Mouse (Mus musculus) kidney, adult 2 months (tissue): ENCODE measurements around the gene Rsad2. TPM values are rescaled to one million over a fixed set of nuclear protein-coding genes. Genes with fewer than 3 reads are reported as not detected.

Source experiments
- DNase-seq: peaks from one replicate; pipeline ENCODE4 v3.0.0; 2021
- H3K27ac ChIP-seq: fragments of 200-500 bp; 2 replicates; pipeline ENCODE4 v1.5.1; 2012; ENCODE audit warnings: low read depth, low read length, control low read depth, inconsistent platforms; ENCODE audit not compliant: insufficient read depth
- H3K27me3 ChIP-seq: fragments of 200-500 bp; replicated peaks from 2 replicates; pipeline ENCODE4 v1.6.1; 2012; ENCODE audit warnings: mild to moderate bottlenecking, moderate library complexity, low read length, inconsistent platforms; ENCODE audit not compliant: control insufficient read depth, insufficient read depth
- H3K36me3 ChIP-seq: fragments of 200-500 bp; 2 replicates; pipeline ENCODE4 v1.6.1; 2012; ENCODE audit warnings: mild to moderate bottlenecking, moderate library complexity, low read length, inconsistent platforms; ENCODE audit not compliant: control insufficient read depth, insufficient read depth
- H3K4me1 ChIP-seq: fragments of 200-500 bp; 2 replicates; pipeline ENCODE4 v1.6.1; 2011; ENCODE audit warnings: low read length; ENCODE audit not compliant: control insufficient read depth, insufficient read depth
- H3K4me3 ChIP-seq: fragments of 200-500 bp; 2 replicates; pipeline ENCODE4 v1.5.1; 2011; ENCODE audit warnings: mild to moderate bottlenecking, low read depth, low read length, control low read depth; ENCODE audit not compliant: insufficient read depth
- CTCF ChIP-seq: fragments of 200-500 bp; conservative IDR thresholded peaks from 2 replicates; pipeline ENCODE4 v1.5.1; 2011; ENCODE audit warnings: low read depth, mild to moderate bottlenecking, control low read depth, low read length, moderate library complexity, mixed read lengths; ENCODE audit not compliant: insufficient read depth, insufficient read length
- POLR2A ChIP-seq: fragments of 200-500 bp; IDR thresholded peaks from one replicate; pipeline ENCODE4 v1.6.1; 2011; ENCODE audit warnings: low read depth, low read length, control low read depth
- WGBS: fragments of 180-500 bp; shearing (Covaris S2); methylation state at CpG from one replicate; pipeline ENCODE4 v1.1.7; 2018; 5-methylcytosine and 5-hydroxymethylcytosine counted together
- polyA plus RNA-seq: library from polyadenylated mRNA; depleted of rRNA; stranded (reverse); fragments of >200 nt; gene quantifications from 2 replicates; pipeline ENCODE4 v1.2.3, GENCODE M21; 2012

Gene Rsad2
- polyA plus RNA-seq, 1 experiment = 19.8 TPM

- Histone ChIP-seq H3K36me3 (peaks cover 2% of the 10 kb centered on the region; the same call in 1 of the 2 replicates), H3K27ac (no peak overlapping the region), H3K27me3 (no peaks in the 10 kb centered on the region; the same call in 1 of the 2 replicates), H3K4me1 (peaks cover 2% of the 10 kb centered on the region), H3K4me3 (no peak overlapping the region)
- DNase-seq = peak; percentile 81
- TF ChIP-seq CTCF = no peak
- no peak for TF ChIP-seq POLR2A
- 68% methylated on average over 18 of the region's 18 CpGs for WGBS
These were observed 22.1 kb upstream of the Rsad2 start for GRCm38 (mm10) chr12:26478196-26479004.

- H3K27me3 ChIP-seq = no peaks in the 10 kb centered on the region; the same call in 1 of the 2 replicates
- H3K36me3 ChIP-seq = peaks cover 2% of the 10 kb centered on the region; the same call in 1 of the 2 replicates
- peaks cover 9% of the 10 kb centered on the region for H3K4me1 ChIP-seq
- DNase-seq = no peak
- TF ChIP-seq POLR2A (no peak), CTCF (no peak)
- no peak overlapping the region for H3K27ac ChIP-seq
- 89% methylated on average over 5 of the region's 5 CpGs for WGBS
- H3K4me3 ChIP-seq = no peak overlapping the region
These were observed 20.9 kb upstream of the Rsad2 start for GRCm38 (mm10) chr12:26477198-26477597.

- Histone ChIP-seq H3K27ac (peak overlapping the region; percentile 77), H3K4me1 (peaks cover 14% of the 10 kb centered on the region), H3K27me3 (no peaks in the 10 kb centered on the region), H3K4me3 (no peak overlapping the region), H3K36me3 (no peaks in the 10 kb centered on the region; the same call in 1 of the 2 replicates)
- TF ChIP-seq POLR2A = no peak
- TF ChIP-seq CTCF = no peak
- 65% methylated on average over 6 of the region's 6 CpGs for WGBS
- peak; percentile 77 for DNase-seq
These were observed 17.5 kb upstream of the Rsad2 start for GRCm38 (mm10) chr12:26473746-26474145.

- WGBS = 89% methylated on average over 3 of the region's 3 CpGs
- H3K4me1 ChIP-seq = peaks cover 14% of the 10 kb centered on the region
- no peaks in the 10 kb centered on the region; the same call in 1 of the 2 replicates for H3K36me3 ChIP-seq
- DNase-seq = no peak
- H3K27me3 ChIP-seq = no peaks in the 10 kb centered on the region
- H3K27ac ChIP-seq = peak overlapping the region; percentile 77
- TF ChIP-seq POLR2A (no peak), CTCF (no peak)
- no peak overlapping the region for H3K4me3 ChIP-seq
These were observed 16.7 kb upstream of the Rsad2 start for GRCm38 (mm10) chr12:26472770-26473481.

GRCm38 (mm10) chr12:26471376-26471775 is 15.1 kb upstream of the Rsad2 start:
- H3K4me3 ChIP-seq = peak overlapping the region; percentile 20
- H3K36me3 ChIP-seq = no peaks in the 10 kb centered on the region
- TF ChIP-seq CTCF = no peak
- no peak for TF ChIP-seq POLR2A
- peak; percentile 44 for DNase-seq
- peaks cover 14% of the 10 kb centered on the region for H3K4me1 ChIP-seq
- WGBS = 28% methylated on average over 3 of the region's 3 CpGs
- peak overlapping the region; percentile 29; the same call in 1 of the 2 replicates for H3K27ac ChIP-seq
- no peaks in the 10 kb centered on the region for H3K27me3 ChIP-seq

GRCm38 (mm10) chr12:26470042-26470409 is 13.8 kb upstream of the Rsad2 start:
- Histone ChIP-seq H3K36me3 (no peaks in the 10 kb centered on the region), H3K4me3 (peak overlapping the region; percentile 75), H3K27ac (no peak overlapping the region), H3K27me3 (no peaks in the 10 kb centered on the region), H3K4me1 (peaks cover 14% of the 10 kb centered on the region)
- DNase-seq = no peak
- TF ChIP-seq CTCF (no peak), POLR2A (no peak)
- 16% methylated on average over 6 of the region's 6 CpGs for WGBS
